Mouse (Mus musculus): ENCODE data around the gene Aadac. TPM values are rescaled to one million over a fixed set of nuclear protein-coding genes. Genes with fewer than 3 reads are reported as not detected.

The Aadac gene
- polyA plus RNA-seq (2012; rRNA removed; ENCODE audit: low replicate concordance): 17.3 and 20.3 TPM in 2 replicates

GRCm38 (mm10) chr3:60025417-60025816 is at the start of gene Aadac:
Gene Aadac, plus strand, starts transcription at chr3:60025717.

DNA sequence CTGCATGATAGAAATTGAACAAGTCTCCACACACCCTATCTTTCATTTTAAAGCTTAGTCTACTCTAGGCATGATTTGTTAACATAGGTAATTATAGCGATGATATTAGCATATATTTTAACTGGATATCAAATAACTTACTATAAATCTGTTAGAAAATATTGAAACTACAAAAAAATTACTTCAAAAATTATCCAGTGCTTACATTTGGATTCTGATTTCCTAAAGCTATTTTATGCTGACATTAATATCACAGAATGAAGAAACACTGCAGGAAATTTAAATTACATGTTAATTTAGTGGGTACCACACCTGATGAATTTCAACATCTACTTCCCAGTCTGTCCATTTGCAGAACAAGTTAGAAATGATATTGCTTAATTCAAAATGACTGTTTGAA is 19.1 kb upstream of the Aadac start, which contains the start of gene Aadacl2:
Aadacl2 (plus strand) TSS at position 301 of the 400 bp plus-strand sequence.

GRCm38 (mm10) chr3:60081648-60082047 is 56.1 kb downstream of the Aadac start, which contains the start of gene Sucnr1:
Gene Sucnr1, plus strand, starts transcription at chr3:60081869.

Other genes starting within 250 kb of the Aadac start
- not detected in 2 replicates for gene Gm8298, start 164.7 kb upstream of the Aadac start, polyA plus RNA-seq (2012; rRNA removed; ENCODE audit: low replicate concordance)
- not detected in 2 replicates for gene C130079G13Rik, start 100.5 kb upstream of the Aadac start, polyA plus RNA-seq (2012; rRNA removed; ENCODE audit: low replicate concordance)
- gene Aadacl2, start 19.0 kb upstream of the Aadac start, polyA plus RNA-seq (2012; rRNA removed; ENCODE audit: low replicate concordance): not detected in 2 replicates
- gene Sucnr1, start 56.2 kb downstream of the Aadac start, polyA plus RNA-seq (2012; rRNA removed; ENCODE audit: low replicate concordance): 0.41 TPM in 1 of 2 replicates, not detected in the other

All from duodenum, adult 2 months (tissue).